Mouse (Mus musculus): Measurements from ENCODE around the gene Nutf2. TPM values are rescaled to one million over a fixed set of nuclear protein-coding genes. Genes with fewer than 3 reads are reported as not detected.
A peak's percentile ranks its signal among the peaks of the same experiment; 100 is the strongest.
"Not testable (repeated sequence)": the region's sequence is repeated elsewhere in the genome, so short reads cannot be mapped to it uniquely, and the experiment has no call there.

Gene Nutf2
- polyA plus RNA-seq, 1 experiment: 51.6 TPM

DNA sequence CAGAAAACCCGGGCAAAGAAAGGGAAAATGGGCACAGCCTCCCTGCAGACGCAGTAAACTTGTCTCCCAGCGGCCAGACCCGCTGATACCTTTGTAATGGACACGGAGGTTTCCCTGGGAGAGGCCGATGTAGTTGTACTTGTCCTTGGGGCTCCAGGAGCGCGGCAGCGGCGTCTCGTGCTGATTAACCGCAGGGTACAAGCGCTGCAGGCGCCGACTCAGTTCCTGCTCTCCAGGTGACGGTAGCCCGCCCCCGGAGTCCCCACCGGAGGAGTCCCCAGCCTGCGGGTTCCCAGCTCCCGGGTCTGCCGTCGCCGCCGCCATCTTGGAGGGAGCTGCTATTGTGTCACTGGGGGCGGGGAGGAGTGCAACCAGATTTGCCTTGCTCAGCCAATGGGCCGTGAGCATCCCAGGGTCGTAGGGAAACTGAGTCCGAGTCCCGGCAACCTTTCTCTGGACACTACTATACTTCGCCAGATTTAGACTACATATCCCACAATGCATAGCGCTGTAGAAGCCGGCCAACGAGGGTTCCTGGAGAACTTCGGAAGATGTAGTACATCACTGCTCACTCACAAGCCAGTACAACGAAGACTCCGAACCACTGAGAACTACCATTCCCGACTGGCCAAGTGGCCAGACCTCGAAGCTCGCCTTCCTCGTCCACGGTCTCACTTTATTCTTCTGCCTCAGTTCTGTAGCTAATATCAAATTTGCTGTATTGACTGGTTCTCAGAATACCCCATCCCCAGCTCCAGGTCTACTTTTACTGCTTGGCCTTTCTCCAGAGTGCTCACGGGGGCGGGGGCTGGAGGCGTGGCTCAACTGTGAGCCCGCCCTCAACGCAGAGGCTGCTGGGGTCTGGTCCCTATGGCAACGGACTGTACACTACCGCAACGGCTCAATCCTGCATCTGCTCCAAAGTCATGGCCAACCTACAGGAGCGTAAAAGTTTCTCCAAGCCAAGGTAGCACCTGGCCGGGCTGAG lies 33.2 kb upstream of the Nutf2 start, which contains the start of the genes Ranbp10 and Tsnaxip1:
Gene Ranbp10 (minus strand): TSS at position 490 of the 988 bp plus-strand sequence.
Gene Tsnaxip1 (plus strand): TSS at position 871 of the 988 bp plus-strand sequence.
- no peak for TF ChIP-seq FLI1 (IDR thresholded peaks at IDR 0.05; ENCODE audit: low read length)
- no peak for TF ChIP-seq GATA1 (IDR thresholded peaks at IDR 0.05; ENCODE audit: borderline replicate concordance, low read length)
- H3K4me1 ChIP-seq: peaks cover 48% of the 10 kb centered on the region
- peaks cover 32% of the 10 kb centered on the region for H3K36me3 ChIP-seq (replicated peaks; ENCODE audit: low read length)

DNA sequence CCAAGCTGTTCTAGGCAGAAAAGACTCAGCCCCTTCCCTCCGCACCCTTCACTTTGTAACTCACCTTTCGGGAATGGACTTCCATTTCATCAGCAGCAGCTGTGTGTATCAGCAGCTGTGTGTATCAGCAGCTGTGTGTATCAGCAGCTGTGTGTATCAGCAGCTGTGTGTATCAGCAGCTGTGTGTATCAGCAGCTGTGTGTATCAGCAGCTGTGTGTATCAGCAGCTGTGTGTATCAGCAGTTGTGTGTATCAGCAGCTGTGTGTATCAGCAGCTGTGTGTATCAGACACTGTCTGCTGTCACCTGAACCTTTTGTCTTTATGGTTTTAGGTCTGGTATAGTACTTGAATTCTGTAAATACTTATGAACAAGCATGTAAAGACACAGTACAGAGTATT lies 26.6 kb upstream of the Nutf2 start:
- H3K4me3 ChIP-seq (replicated peaks); H3K27me3 ChIP-seq (replicated peaks); H3K36me3 ChIP-seq (replicated peaks; ENCODE audit: low read length); H3K9me3 ChIP-seq: not testable (repeated sequence)
- peaks cover 25% of the 10 kb centered on the region for H3K4me1 ChIP-seq

More for the DNA sequence above, 33.2 kb upstream of the Nutf2 start, which contains the start of the genes Ranbp10 and Tsnaxip1:
- peak within 1 kb of the TSS; percentile 96 for H3K4me3 ChIP-seq (replicated peaks)
- H3K9me3 ChIP-seq: no peaks in the 10 kb centered on the region
- H3K27me3 ChIP-seq (replicated peaks): no peaks in the 10 kb centered on the region

DNA sequence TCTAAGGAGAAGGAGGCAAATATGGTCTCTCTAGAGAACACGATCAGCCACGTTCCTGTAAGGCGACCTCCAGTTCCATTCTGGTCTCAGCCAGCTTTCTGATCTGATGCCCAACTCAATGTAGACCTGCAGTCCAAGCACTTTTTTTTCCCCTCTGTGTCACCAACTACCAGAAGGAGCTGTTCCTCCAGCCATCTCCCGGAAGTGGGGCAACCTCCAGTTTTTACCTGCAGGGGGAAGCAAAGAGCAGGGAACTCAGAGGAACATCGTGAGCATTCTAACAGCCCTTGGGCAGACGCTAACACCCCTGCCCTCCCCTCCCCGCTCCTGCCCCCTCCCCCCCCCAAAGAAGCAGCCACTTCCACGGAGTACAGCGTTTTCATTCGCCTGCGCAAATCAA lies 25.1 kb upstream of the Nutf2 start:
- Histone ChIP-seq H3K4me1 (peaks cover 31% of the 10 kb centered on the region), H3K36me3 (replicated peaks; ENCODE audit: low read length) (no peaks in the 10 kb centered on the region)
- TF ChIP-seq GATA1 (IDR thresholded peaks at IDR 0.05; ENCODE audit: borderline replicate concordance, low read length): no peak
- no peak for TF ChIP-seq FLI1 (IDR thresholded peaks at IDR 0.05; ENCODE audit: low read length)

DNA sequence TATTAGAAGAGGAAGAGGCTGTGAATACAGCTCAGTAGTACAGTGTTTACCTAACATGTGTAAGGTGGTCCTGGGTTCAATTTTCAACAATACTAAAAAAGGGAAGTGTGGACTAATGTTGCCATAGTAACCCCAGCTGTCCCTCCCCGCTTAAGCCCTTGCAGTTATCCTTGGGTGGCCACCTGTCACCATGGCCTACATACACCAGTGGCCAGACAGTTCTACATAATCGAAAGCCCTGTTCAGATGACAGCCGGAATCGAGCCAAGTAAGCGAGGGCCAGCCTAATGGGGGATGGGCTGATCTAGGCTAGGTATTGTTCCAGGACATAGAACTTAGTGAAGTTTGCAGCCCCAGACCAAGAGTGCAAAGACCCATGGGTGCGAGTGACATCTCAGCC lies 23.4 kb upstream of the Nutf2 start:
- no peak overlapping the region for H3K4me3 ChIP-seq (replicated peaks)
- H3K27me3 ChIP-seq (replicated peaks): peaks cover 2% of the 10 kb centered on the region
- TF ChIP-seq FLI1 (IDR thresholded peaks at IDR 0.05; ENCODE audit: low read length) (no peak), GATA1 (IDR thresholded peaks at IDR 0.05; ENCODE audit: borderline replicate concordance, low read length) (no peak)
- peaks cover 31% of the 10 kb centered on the region for H3K4me1 ChIP-seq
- H3K9me3 ChIP-seq: peaks cover 8% of the 10 kb centered on the region
- peaks cover 13% of the 10 kb centered on the region for H3K36me3 ChIP-seq (replicated peaks; ENCODE audit: low read length)

More for the DNA sequence above, 25.1 kb upstream of the Nutf2 start:
- Histone ChIP-seq H3K4me3 (replicated peaks) (peak overlapping the region; percentile 79), H3K27me3 (replicated peaks) (peaks cover 2% of the 10 kb centered on the region), H3K9me3 (no peaks in the 10 kb centered on the region)

DNA sequence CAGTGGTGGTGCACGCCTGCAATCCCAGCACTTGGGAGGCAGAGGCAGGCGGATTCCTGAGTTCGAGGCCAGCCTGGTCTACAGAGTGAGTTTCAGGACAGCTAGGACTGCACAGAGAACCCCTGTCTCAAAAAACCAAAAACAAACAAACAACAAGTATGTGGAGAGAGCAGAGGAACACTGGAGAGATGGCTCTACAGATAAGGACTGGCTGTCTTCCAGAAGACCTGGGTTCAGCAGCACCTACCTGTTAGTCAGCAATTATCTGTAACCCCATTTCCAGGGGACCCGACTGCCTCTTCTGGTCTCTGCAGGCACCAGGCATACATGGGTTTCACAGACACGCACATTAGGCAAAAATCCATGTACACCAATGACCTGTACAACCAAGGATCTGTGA lies 21.2 kb upstream of the Nutf2 start:
- TF ChIP-seq FLI1 (IDR thresholded peaks at IDR 0.05; ENCODE audit: low read length): no peak
- TF ChIP-seq GATA1 (IDR thresholded peaks at IDR 0.05; ENCODE audit: borderline replicate concordance, low read length): no peak
- Histone ChIP-seq H3K4me3 (replicated peaks) (no peak overlapping the region), H3K4me1 (peaks cover 31% of the 10 kb centered on the region), H3K36me3 (replicated peaks; ENCODE audit: low read length) (peaks cover 27% of the 10 kb centered on the region), H3K9me3 (peaks cover 8% of the 10 kb centered on the region), H3K27me3 (replicated peaks) (no peaks in the 10 kb centered on the region)

DNA sequence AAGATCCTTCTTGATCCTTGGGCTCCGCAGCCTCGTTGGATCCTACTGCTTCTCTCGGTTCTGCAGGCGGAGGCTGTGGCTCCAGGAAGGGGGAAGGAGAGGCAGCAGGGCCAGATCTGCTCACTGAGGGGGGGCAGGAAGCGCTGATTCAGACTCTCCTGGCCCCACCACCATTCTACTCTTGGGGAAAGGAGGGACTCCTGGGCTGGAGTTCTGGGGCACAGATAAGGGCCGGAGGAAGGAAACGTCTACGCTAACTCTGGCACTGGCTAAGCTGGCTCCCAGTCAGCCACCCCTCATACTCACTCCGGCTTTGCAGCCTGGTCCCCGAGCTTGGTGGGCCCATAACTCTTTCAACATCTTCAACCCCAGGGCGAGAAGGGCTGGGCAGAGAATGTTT lies 13.7 kb upstream of the Nutf2 start:
- Histone ChIP-seq H3K36me3 (replicated peaks; ENCODE audit: low read length) (peaks cover 72% of the 10 kb centered on the region), H3K4me1 (peaks cover 48% of the 10 kb centered on the region), H3K4me3 (replicated peaks) (peak overlapping the region; percentile 75), H3K9me3 (no peaks in the 10 kb centered on the region), H3K27me3 (replicated peaks) (no peaks in the 10 kb centered on the region)
- TF ChIP-seq GATA1 (IDR thresholded peaks at IDR 0.05; ENCODE audit: borderline replicate concordance, low read length): no peak
- no peak for TF ChIP-seq FLI1 (IDR thresholded peaks at IDR 0.05; ENCODE audit: low read length)

DNA sequence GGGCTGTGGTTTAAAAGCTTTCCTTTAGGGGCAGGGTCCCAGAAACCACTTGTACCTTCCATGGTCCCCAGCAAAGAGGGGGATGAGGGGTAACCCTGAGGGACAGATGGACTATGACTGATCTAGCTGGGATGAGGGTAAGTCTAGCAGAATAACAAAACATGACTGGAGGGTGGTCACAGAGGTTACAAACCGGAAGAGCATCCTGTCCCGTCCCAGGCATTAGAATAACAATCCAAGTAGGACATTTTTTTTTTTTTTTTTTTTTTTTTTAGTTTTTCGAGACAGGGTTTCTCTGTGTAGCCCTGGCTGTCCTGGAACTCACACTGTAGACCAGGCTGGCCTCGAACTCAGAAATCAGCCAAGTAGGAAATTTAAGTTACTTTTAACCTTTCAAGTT lies 10.4 kb upstream of the Nutf2 start:
- no peak for TF ChIP-seq GATA1 (IDR thresholded peaks at IDR 0.05; ENCODE audit: borderline replicate concordance, low read length)
- no peaks in the 10 kb centered on the region for H3K27me3 ChIP-seq (replicated peaks)
- no peaks in the 10 kb centered on the region for H3K9me3 ChIP-seq
- no peak overlapping the region for H3K4me3 ChIP-seq (replicated peaks)
- H3K4me1 ChIP-seq: peaks cover 57% of the 10 kb centered on the region
- peaks cover 47% of the 10 kb centered on the region for H3K36me3 ChIP-seq (replicated peaks; ENCODE audit: low read length)

DNA sequence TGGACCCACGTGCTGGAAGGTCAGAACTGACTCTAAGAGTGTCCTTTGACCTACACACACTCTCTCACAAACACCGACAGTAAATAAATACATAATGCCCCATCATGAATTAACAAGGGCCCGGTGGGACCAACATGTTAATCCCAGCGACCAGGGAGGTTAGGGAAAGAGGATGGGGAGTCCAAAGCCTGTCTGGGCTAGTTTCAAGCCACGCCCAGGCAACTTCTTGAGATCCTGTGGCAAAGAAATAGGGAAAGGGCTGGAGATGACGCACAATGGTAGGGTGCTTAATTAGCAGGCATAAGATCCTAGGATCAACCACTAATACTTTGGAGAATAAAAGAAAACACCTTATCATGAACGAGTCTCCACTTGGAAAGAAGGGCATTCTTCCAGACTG lies 9.8 kb upstream of the Nutf2 start:
- TF ChIP-seq GATA1 (IDR thresholded peaks at IDR 0.05; ENCODE audit: borderline replicate concordance, low read length) (no peak), FLI1 (IDR thresholded peaks at IDR 0.05; ENCODE audit: low read length) (no peak)
- Histone ChIP-seq H3K4me3 (replicated peaks) (peak overlapping the region; percentile 68), H3K4me1 (peaks cover 62% of the 10 kb centered on the region), H3K27me3 (replicated peaks) (no peaks in the 10 kb centered on the region), H3K9me3 (no peaks in the 10 kb centered on the region), H3K36me3 (replicated peaks; ENCODE audit: low read length) (peaks cover 41% of the 10 kb centered on the region)

DNA sequence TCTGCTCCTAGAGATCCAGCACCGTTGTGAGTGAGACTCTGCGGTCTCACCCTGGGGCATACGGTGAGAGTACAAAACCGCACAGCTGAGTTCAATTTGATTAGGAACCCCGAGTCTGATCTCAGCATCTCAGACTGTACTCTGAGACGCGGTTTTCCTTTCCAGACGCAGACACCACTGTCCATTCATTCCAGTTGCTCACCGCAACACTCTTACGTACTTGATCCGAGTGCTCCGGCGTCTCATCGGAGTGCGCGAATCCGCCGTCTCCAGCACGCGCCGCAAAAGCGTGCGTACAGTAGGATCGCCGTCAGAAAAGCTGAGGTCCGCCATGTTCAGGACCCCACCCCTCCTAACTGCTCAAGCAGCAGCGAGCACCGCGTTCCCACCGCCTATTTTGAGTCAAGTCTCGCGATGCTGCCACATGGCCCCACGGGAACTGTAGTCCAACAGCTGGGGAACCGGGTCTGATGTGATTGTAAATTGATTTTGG lies 8.7 kb upstream of the Nutf2 start:
- H3K27me3 ChIP-seq (replicated peaks): no peaks in the 10 kb centered on the region
- H3K9me3 ChIP-seq: no peaks in the 10 kb centered on the region
- TF ChIP-seq FLI1 (IDR thresholded peaks at IDR 0.05; ENCODE audit: low read length) (no peak), GATA1 (IDR thresholded peaks at IDR 0.05; ENCODE audit: borderline replicate concordance, low read length) (no peak)
- peak overlapping the region; percentile 98 for H3K4me3 ChIP-seq (replicated peaks)
- H3K4me1 ChIP-seq: peaks cover 62% of the 10 kb centered on the region
- H3K36me3 ChIP-seq (replicated peaks; ENCODE audit: low read length): peaks cover 30% of the 10 kb centered on the region

DNA sequence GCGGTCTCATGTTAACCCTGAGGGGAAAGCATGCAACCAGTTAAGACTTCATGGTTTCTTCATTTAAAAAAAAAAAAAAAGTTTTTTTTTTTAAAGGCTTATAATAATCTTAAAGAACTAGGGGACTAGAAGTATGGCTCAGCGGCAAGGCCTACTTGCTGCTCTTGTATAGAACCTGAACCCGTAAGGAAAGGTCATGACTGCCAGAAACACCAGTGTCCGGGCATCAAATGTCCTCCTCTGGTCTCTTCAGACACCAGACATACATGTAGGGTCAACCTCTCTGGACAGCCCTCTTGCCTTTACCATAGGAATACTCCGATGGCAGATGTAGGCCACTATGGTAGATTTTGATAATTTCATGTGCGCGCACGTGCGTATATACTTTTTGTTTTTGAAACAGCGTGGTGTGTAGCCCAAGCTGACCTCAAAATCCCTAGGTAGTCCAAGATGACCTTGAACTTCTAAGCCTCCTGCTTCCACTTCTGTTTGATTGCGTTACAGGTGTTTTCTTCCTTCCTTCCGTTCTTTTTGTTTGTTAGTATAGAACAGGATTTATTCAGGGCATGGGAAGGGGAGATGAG lies 8.1 kb upstream of the Nutf2 start:
- peaks cover 62% of the 10 kb centered on the region for H3K4me1 ChIP-seq
- no peak for TF ChIP-seq FLI1 (IDR thresholded peaks at IDR 0.05; ENCODE audit: low read length)
- TF ChIP-seq GATA1 (IDR thresholded peaks at IDR 0.05; ENCODE audit: borderline replicate concordance, low read length): no peak
- no peaks in the 10 kb centered on the region for H3K9me3 ChIP-seq
- no peaks in the 10 kb centered on the region for H3K27me3 ChIP-seq (replicated peaks)
- H3K4me3 ChIP-seq (replicated peaks): peak overlapping the region; percentile 98
- peaks cover 27% of the 10 kb centered on the region for H3K36me3 ChIP-seq (replicated peaks; ENCODE audit: low read length)
